Mouse (Mus musculus): ENCODE results near the gene Stat5b.

Gene Stat5b

DNA sequence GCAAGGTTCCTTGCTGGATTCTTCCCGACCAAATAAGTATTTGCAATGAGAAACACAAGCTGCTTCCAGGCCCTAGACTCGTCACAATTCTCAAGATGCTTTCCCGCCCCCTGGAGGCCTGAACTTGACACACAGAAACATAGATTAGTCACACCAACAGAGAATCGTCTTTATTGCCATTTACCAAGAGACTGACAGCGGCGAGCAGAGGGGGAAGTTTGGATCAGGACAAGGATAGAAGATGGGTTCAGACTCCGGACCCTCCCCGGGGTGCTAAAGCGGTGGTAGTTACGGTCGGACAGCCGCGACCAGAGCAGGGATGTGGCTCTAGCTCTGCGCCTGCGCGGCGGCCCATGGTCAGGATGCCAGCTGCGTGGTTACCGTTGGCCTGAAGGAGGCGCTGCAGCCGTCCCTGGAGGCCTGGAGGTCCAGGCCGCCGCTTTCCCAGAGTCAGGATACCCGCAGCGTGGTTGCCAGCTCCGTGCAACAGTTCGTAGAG is 88.9 kb downstream of the Stat5b start:
- peak; percentile 88 for DNase-seq

DNA sequence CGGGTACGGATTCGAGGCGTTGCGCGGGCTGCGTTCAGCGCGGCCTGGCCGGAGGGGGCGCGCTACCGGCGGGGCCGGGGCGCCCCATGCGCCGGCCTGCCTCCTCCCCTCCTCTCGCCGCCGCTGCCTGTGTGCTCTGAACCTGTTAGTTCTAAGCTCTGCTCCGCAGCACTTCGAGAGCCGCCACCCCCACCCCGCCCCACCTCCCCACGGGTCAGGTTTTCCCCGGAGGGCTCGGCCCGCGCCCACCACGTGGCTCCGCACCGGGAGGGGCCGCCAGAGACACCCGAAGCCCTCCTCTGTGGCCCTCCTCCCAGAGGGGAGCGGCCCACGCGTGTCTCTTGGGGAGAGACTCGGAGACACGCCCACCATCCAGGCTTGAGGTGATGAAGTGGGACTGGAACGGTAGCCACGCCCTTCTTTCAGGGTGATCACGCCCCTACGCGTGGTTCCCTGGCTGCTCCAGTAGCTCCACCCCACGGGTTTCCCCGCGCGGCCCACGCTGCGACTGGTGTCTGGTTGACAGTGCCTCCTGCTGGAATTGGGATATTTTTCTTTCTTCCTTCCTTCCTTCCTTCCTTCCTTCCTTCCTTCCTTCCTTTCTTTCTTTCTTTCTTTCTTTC is 90.8 kb downstream of the Stat5b start, which contains the start of gene Kcnh4:
TSS of gene Kcnh4 (minus strand) at position 332 of the 623 bp plus-strand sequence.
- peak; percentile 60 for DNase-seq

DNA sequence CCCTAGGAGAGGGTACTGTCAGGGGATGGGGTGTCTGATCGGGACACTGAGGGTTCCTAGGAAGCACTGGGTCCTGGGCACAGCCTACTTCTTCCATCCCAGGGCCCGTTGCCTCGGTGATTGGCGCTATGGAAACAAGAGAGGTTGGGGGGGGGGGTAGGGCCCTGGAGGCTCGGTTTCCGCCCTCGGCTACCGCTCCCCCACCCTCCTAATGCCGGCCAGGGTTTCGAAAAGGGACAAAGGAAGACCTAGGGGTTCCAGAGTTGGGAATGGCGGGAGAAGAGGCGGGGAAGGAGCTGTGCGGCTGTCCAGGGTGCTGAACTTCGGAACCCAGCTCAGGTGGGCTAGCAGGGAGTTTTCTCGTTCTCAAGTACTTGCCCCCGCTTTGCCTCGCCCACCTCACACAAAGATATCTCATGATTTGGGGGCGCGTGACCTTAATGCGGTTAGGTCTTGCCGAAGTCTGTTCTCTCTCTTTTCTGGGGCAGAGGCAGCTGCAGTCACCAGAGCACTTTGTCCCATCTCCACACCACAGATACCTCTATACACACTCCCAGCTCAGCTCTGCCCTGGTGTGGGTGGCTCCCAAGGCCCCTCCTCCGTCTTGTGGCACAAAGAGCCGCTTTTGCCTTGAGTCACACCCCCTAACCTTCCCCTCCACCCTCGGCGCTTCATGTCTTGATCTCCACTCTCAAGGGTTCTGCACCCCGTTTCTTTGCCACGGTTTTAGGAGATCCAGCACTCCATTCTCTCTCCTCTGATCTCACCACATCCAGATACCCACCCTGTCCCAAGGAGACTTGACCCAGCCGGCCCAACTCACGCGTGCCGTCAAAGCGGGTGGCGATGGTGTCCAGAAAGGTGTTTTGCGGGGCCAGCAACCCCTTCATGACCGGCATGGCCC is 91.6 kb downstream of the Stat5b start:
- DNase-seq = no peak

DNA sequence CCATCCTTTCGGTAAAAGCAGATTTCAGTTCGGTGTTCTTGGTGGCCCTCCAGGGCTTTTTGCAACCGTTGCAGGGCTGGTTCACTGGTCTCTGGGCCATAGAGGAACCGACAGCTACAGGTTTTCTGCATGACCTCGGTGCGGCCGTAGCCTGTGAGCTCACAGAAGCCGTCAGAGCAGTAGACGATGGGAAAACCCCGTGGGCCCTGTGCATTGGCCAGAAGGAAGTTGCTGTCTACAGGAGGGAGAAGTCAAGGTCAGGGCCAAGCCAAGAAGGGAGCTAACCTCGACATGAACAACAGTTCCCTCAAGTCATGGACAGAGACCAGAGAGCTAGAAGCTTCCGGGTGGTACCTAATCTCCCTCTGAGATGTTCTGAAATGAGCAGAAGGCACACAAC is 93.0 kb downstream of the Stat5b start:
- DNase-seq = no peak

DNA sequence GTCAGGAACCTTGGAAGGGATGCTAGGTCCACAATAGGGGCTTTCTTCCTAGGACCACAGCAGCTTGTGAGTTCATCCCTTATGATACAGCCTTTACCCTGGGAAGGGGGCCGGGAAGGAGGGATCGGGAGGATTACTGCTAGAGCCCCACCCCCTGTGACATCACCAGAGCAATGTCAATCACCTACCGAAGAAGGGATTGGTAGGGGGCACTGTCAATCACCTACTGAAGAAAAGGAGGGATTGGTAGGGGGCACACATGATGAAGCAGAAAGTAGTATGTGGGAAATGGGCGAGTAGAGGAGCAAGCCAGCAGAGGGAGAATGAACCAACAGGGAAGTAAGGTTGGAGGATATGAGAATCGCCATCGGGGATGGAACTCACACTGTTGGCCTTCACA is 94.0 kb downstream of the Stat5b start:
- no peak for DNase-seq

DNA sequence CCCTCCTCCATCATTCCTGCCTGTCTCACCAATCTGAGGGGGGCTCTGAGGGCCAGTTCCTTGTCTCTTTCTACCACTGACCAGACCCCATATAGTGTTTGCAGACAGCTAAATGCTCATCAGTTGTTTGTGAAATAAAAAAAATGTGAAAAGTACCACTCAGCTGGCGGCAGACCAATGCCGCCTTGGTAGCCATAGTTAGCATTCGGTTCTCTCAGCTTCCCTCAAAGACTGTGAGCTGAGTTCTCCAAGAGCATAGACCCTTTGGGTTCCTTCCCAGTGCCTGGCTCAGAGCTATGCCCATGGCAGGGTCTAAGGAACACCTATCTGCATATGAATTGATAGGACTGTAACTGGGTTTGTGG is 95.8 kb downstream of the Stat5b start:
- DNase-seq = no peak

DNA sequence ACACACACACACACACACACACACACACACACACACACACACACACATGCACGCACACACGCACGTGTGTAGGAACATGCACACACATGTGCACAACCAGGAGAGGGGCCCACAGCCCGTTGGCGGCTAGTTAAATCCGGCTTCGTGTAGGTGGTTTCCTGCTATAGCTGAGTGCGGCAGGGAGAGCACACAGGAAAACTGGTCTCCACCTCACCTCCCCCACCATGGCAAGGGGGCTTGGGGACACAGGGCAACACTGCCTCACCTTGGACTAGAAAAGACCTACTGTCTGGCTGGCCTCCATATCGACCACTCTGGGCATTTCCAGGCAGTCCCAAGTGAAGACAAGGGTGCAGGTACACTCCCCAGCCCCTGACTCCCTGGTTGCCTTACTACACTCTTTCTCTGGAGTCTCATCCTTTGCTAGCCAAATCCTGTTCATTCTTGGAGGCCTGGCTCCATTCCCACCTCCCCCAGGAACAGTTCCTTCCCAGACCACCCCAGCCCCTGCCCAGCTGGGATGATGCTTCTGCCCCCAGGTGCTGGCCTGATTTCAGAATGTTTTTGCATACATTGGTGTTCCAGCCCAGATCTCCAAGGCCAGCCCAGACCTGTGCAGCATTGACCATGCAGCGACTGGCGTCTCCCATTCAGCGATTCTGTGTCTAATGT is 96.4 kb downstream of the Stat5b start:
- no peak for DNase-seq

DNA sequence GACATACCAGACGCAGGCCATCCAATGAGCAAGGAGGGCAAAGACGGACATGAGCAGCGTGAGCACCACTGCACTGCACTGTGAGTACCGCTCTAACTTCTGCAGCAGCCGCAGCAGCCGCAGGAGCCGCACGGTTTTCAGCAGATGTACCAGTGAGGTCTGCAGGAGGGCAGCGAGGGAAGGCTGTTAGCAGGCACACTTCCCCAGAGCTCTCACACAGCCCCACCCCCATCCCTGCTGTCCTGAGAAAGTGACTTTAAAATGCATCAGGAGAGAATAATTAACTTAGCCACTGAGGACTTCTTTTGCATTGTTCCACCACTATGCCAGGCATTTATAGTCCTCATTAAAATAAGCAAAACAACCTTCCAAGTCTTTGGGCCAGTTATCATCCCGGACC is 98.2 kb downstream of the Stat5b start:
- no peak for DNase-seq

DNA sequence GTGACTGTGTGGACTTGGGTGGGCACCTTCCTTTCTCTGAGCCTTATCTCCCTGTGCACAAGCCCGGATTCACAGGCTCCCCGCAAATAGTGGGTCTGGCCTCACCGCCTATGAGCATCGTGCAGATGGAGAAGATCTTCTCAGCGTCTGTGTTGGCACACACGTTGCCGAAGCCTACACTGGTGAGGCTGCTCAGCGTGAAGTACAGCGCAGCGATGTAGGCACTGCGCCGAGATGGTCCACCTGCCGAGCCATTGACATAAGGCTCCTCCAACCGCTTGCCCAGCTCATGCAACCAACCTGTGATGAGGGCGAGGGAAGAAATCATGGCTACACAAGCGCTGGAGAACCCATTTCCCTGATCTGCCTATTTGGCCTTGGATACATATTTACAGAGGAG is 100.4 kb downstream of the Stat5b start:
- no peak for DNase-seq

DNA sequence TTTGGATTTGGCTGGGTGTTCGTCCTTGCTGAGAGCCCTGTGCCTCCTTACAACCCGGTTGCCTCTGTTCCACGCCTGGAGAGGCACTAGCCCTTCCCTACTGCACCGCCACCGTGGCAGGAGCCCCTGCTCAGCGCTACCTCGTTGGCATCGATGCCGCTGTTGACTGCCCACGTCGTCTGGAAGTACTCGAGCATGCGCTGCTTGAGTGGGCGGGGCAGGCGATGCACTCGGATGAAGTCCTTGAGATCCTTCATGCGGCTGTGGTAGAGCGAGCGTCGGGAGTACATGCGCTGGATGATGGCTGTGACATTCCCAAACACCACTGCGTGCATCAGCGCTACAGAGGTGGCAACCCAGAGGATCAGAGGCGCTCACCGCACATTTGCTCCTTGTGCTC is 101.1 kb downstream of the Stat5b start:
- DNase-seq = no peak

DNA sequence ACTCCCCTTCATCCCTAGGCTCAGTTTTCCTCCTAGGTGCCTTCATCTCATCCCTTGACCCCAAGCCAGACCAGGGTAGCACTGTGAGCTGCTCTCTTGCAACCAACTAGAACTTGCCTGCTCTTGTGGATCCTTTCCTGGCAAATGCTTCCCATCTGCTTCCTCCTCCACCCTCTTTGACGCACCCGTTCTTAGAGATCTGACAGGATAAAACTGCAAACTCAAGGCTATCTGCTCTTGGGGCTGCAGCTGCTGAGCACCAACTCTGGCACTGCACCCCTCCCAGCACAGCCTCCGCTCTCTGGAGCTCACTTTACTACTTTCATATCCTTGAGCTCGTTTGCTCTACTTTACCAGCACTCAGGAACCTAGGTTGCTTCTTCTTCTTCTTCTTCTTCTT is 101.9 kb downstream of the Stat5b start:
- no peak for DNase-seq

DNA sequence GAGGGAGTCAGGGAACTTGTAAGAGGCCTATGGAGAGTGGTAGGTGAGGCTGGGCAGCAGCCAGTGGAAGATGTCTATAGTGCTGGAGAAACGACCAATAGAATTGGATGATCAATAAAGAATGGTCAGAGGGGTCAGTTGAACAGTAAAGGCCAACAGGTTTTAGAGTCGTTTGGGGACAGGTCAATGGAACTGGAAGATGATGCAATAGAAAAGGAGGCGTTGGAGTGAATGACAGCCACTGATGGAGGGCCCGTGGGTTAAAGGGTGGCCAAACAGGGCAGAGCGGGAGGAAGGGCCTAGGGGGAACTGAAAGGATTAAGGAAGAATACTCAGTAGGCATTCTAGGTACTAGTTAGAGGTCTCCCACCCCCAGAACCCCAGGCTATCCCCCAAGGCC is 103.4 kb downstream of the Stat5b start:
- DNase-seq = no peak

DNA sequence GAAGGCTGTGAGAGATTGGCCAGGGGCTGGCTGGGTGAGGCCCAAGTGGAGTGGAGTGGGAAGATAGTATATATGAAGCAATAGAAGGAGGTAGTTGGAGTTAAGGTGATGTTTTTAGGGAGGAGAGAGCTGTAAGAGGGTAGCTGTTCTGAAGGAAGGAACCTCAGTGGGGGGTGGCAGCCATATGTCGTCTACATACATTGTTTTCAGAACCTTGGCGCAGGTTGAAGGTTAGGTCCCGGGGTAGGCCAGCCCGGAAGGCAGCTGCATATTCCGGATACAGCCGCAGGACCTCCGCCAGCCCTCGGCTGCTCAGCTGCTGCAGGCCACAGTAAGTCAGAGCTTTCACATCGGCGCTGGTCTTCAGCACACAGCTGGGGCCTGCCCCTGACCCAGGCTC is 104.0 kb downstream of the Stat5b start:
- DNase-seq = no peak

DNA sequence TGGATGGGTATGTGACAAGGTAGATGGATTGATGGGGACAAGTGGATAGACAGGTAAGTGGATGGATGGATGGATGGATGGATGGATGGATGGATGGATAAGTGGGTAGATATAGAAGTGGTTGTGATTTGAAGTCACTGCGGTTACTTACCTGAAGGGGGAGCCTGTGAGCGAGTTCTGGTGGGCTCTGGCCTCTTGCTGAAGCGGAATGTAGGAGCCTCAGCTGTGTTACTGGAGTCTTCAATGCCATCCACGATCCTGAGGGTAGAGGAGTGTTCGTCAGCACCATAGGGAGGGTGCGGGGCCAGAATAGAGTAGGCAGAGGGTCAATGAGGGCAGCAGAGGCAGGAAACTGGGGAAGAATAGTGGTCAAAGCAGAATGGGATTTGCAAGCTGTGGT is 105.4 kb downstream of the Stat5b start:
- DNase-seq = peak; percentile 52

DNA sequence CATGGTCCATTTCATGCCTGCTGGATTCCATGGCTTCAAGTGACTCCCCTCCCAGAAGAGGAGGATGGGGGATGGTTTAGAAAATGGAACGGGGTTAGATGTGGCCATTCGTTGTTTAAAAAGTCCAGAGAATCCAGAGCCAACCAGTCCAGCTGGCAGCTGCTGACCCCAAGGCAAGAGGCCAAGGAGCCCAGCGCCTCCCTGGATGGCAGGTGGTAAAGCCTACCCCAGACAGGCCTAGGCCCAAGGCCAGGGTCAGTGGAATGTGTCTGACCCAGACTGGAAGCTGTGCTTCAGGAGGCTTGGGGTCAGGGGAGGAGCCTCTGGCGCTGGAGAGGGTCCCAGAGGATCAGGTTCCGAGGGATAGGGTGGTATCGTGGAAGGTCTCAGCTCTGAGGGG is 109.2 kb downstream of the Stat5b start:
- peak; percentile 47 for DNase-seq

DNA sequence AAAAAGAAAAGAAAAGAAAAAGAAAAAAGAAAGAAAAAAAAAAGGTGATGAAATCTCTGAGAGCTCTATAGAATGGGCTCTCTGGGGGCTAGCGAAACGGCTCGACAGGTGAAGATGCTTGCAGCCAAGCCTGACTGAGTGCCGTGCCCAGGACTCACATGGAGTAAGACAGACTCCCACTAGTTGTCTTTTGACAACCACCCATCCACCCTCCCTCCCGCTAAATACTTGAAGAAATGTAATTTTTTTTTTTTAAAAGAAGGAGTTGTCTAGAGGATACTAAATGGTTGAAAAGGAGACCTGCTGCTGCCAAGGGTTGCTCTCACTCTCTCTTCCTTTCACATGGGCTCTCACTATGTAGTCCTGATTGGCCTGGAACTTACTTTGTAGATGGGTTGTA is 111.8 kb downstream of the Stat5b start:
- DNase-seq = no peak

DNA sequence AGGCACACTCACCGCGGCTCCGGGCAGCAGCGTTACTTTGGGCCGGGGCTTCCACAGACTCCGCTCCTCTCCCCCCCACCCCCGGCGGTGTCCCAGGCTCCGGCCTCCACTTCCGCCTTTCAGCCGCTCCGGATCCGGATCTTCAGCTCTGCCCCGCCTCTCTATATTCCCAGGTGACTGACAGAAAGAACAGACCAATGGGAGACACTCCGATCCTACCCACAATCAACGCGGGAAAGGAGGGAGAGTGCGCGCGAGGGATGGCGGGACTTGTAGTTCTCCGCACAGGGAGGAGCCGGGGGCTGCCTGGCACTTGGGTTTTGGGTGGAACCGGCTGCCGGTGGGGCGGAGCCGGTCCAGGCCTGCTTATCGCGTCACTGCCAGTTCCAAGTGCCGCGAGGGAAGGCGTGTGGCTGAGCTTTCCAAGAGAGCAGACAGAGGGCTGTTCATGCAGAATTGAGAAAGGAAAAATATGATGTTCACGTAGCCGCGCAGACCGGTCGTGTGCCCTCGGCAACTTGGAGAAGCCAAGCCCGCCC is 112.4 kb downstream of the Stat5b start, which contains the start of gene Rab5c:
TSS of gene Rab5c (minus strand) at position 150 of the 539 bp plus-strand sequence.
- DNase-seq = peak; percentile 99

DNA sequence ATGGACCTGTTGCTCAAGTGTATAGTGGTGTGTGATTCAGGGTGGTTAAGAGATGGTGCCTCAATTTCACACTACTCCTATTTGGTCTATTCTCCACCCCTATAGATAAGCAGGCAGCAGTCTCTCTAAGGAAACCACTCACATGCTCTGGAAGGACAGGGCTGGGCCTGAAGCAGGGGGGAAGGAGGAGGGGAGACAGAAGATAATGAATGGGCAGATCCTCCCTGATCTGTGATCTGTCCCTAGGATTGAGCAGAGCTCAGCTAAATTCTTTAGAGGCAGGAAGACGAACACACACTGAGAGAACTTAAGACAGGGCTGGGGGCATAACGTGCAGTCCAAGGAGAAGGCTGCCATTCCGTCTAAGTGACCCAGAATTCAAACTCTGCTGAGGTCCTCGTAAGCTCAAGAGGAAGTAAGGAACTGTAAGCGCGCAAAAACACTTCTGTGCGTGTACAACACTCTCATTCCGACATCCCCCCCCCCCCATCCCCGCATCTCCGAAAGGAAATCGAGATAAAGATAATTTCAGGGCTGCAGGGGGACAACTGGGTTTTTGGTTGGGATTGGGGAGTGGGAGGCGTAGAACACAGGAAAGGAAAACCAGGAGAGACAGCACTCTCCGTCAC is 113.3 kb downstream of the Stat5b start:
- DNase-seq = no peak

DNA sequence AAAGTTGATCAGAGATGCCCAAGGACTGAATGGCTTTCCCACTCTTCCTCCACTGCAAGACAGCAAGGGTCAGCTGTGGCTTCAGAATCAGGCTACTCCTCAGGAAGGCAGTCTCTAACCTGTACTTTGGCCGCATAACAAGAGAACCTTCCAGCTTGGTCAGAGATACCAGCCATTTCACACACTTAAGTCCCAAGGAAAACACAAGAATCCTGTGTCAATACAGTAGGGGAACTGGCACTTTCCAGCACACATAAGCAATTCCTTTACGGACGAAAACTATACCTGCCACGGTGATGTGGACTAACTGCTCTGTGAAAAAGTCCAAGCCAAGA is 113.8 kb downstream of the Stat5b start:
- no peak for DNase-seq

DNA sequence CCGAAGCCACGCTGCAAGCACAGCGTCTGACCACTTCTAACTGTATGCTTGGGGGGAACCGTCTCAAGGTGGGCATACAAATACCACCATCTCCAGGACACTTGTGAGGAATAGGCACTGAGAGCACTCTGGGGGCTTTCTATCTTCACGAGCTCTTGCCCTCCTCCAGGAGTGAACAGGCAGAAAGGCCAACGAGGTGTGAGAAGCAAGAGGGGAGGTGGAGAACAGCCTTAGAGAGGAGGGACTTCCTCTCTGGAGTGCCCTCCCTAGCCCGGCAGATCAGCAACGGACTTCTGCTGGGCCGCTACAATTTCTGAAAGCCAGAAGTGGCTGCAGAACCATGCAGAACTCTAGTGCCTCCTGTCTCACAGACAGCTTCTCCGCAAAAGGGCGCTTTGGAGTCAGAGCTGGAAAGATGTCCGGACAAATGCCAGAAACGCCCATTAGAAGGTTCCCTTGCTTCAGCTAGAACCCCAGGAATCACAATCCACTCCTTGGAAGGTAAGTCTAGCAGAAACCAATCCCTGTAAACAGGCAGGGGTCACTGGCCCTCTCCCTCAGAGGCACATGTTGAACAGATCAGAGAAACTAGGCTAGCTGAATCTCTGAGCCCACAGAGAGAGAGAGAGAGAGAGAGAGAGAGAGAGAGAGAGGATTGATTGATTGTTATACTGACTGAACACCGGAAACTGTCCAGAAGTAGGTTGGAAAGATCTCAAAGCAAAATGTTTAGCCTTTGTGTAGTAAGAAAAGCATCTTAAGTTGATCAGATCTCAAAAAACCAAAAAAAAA is 114.4 kb downstream of the Stat5b start:
- DNase-seq = no peak

DNA sequence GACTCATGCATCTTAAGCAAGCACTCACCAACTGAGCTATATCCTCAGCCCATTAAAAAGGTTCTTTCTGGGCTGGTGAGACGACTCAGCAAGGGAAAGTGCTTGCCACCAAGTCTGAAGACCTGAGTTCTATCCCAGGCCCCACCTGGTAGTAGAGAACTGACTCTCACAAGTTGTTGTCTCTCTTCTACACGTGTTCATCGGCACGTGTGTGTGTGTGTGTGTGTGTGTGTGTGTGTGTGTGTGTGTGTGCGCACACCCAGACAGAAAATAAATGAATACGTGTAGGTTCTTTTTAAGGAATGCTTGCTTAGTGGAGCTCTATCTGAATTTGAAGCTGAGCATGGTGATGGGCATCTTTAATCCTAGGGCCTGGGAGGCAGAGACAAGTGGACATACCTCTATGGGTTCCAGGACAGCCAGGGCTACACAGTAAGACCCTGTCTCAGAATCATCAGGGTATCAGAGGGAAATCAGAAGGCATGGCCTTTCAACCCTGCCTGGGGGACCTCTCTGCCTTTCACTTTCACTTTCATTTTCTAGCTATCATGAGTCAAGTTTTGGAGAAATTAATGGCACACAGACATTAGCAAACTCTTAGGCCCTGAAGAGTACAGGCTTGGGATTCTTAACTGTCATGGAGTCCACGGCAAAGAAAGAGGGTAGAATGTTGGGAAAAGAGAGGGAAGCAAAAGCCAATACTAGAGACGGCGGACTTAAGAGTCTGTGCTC is 115.2 kb downstream of the Stat5b start:
- no peak for DNase-seq
